ENCODE assay signal across 23 mouse cellular contexts in genomic region chr4:131457551-131457950, GRCm38 (mm10).
DNase-seq lines count a peak whose midpoint lies in the region; ATAC-seq and TF ChIP-seq lines count a peak whose summit lies in the region.
"Had no signal": no experiment of that assay in that cellular context is flagged by ENCODE, and none has a peak within 500 bp of the region (broad histone marks: within the 10 kb centered on the region; RNA-seq: fewer than 3 reads in every experiment).

No protein-coding gene starts in this region.

- TF ChIP-seq CTCF in midbrain, postnatal 0 days (IDR thresholded peaks at IDR 0.05): no peak

- H3K4me3 ChIP-seq in hindbrain, embryonic 13.5 days: no peak overlapping the region
- H3K4me3 ChIP-seq in hindbrain, embryonic 10.5 days: no peak overlapping the region
- H3K4me3 ChIP-seq in midbrain, embryonic 12.5 days: no peak overlapping the region
- H3K4me3 ChIP-seq in midbrain, postnatal 0 days (ENCODE audit: low read depth, low read length): no peak overlapping the region
- no peak overlapping the region for H3K4me3 ChIP-seq in neural tube, embryonic 13.5 days
- H3K4me3 ChIP-seq: erythroblast, embryonic 14.5 days; heart, embryonic 13.5 days; kidney, embryonic 15.5 days had no signal

- WGBS in hindbrain, embryonic 13.5 days: 22% methylated on average over 7 of the region's 7 CpGs
- 65% methylated on average over 7 of the region's 7 CpGs for WGBS in hindbrain, embryonic 10.5 days
- 28% methylated on average over 7 of the region's 7 CpGs for WGBS in midbrain, embryonic 12.5 days
- WGBS in midbrain, postnatal 0 days: 37% methylated on average over 7 of the region's 7 CpGs
- 16% methylated on average over 7 of the region's 7 CpGs for WGBS in neural tube, embryonic 13.5 days

- 0 out of 2 replicates have a peak, but pooled peaks cover 6% of the 10 kb centered on the region for H3K27me3 ChIP-seq in hindbrain, embryonic 13.5 days
- H3K27me3 ChIP-seq in hindbrain, embryonic 10.5 days (ENCODE audit: insufficient read depth, poor library complexity, severe bottlenecking): no peaks in the 10 kb centered on the region
- H3K27me3 ChIP-seq in midbrain, embryonic 12.5 days: no peaks in the 10 kb centered on the region
- no peaks in the 10 kb centered on the region for H3K27me3 ChIP-seq in midbrain, postnatal 0 days (ENCODE audit: insufficient read depth, low read length)
- H3K27me3 ChIP-seq in neural tube, embryonic 13.5 days: peaks cover 8% of the 10 kb centered on the region
- H3K27me3 ChIP-seq: heart, embryonic 13.5 days had no signal

- peak overlapping the region; percentile 67 for H3K27ac ChIP-seq in hindbrain, embryonic 13.5 days
- no peak overlapping the region for H3K27ac ChIP-seq in hindbrain, embryonic 10.5 days
- H3K27ac ChIP-seq in midbrain, embryonic 12.5 days (replicated peaks): peak overlapping the region; percentile 42; the same call in 1 of the 2 replicates
- H3K27ac ChIP-seq in midbrain, postnatal 0 days (ENCODE audit: low read depth, low read length): no peak overlapping the region
- H3K27ac ChIP-seq in neural tube, embryonic 13.5 days (replicated peaks): peak overlapping the region; percentile 61
- H3K27ac ChIP-seq: heart, embryonic 13.5 days; kidney, embryonic 15.5 days had no signal

- H3K4me2 ChIP-seq in hindbrain, embryonic 13.5 days: no peak overlapping the region
- H3K4me2 ChIP-seq in midbrain, embryonic 12.5 days (replicated peaks): no peak overlapping the region
- H3K4me2 ChIP-seq in midbrain, postnatal 0 days (ENCODE audit: low read depth, low read length, poor library complexity, severe bottlenecking): no peak overlapping the region
- H3K4me2 ChIP-seq in neural tube, embryonic 13.5 days: no peak overlapping the region
- H3K4me2 ChIP-seq: heart, embryonic 13.5 days; kidney, embryonic 15.5 days had no signal

- no peak for ATAC-seq in hindbrain, embryonic 13.5 days (ENCODE audit: low FRiP score)
- ATAC-seq in midbrain, embryonic 12.5 days (ENCODE audit: low FRiP score, low read depth): no peak
- ATAC-seq in midbrain, postnatal 0 days (ENCODE audit: low FRiP score): no peak
- peak; percentile 10; the same call in 1 of the 2 replicates for ATAC-seq in neural tube, embryonic 13.5 days (ENCODE audit: low read depth)
- ATAC-seq: activated CD4-positive, CD25-positive, alpha-beta regulatory T cell, adult 4 months; CD4-positive, CD25-positive, alpha-beta regulatory T cell, adult 4 months; inflammation-experienced regulatory T-cells, adult 6 months; lung, postnatal 0 days; Patski had no signal

- DNase-seq in embryo, embryonic 10.5 days (ENCODE audit: low spot score): peak; percentile 39
- DNase-seq in embryo, embryonic 11 days: no peak
- no peak for DNase-seq in hindbrain, embryonic 10.5 days (ENCODE audit: low spot score)
- DNase-seq in midbrain, postnatal 0 days (ENCODE audit: low spot score): no peak
- DNase-seq in left cerebral cortex, adult 8-10 months (ENCODE audit: low spot score in 2 of 2): no peak
- DNase-seq: adrenal gland, postnatal 25 days; cerebellum, adult 11-12 months; cerebellum, postnatal 14 days; gastrocnemius, postnatal 14 days; heart, adult 18-20 months; kidney, postnatal 4 days; retina, postnatal 1 day had no signal

- no peaks in the 10 kb centered on the region for H3K9me3 ChIP-seq in hindbrain, embryonic 13.5 days
- H3K9me3 ChIP-seq in hindbrain, embryonic 10.5 days: no peaks in the 10 kb centered on the region
- H3K9me3 ChIP-seq in midbrain, embryonic 12.5 days: no peaks in the 10 kb centered on the region
- no peaks in the 10 kb centered on the region for H3K9me3 ChIP-seq in midbrain, postnatal 0 days (ENCODE audit: low read length)
- no peaks in the 10 kb centered on the region for H3K9me3 ChIP-seq in neural tube, embryonic 13.5 days
- H3K9me3 ChIP-seq: heart, embryonic 13.5 days; kidney, embryonic 15.5 days had no signal

- peaks cover 47% of the 10 kb centered on the region for H3K4me1 ChIP-seq in hindbrain, embryonic 13.5 days (replicated peaks)
- H3K4me1 ChIP-seq in hindbrain, embryonic 10.5 days (replicated peaks): peaks cover 35% of the 10 kb centered on the region
- peaks cover 35% of the 10 kb centered on the region for H3K4me1 ChIP-seq in midbrain, embryonic 12.5 days
- H3K4me1 ChIP-seq in midbrain, postnatal 0 days (ENCODE audit: insufficient read depth, low read length): no peaks in the 10 kb centered on the region
- peaks cover 46% of the 10 kb centered on the region for H3K4me1 ChIP-seq in neural tube, embryonic 13.5 days (replicated peaks)

- peak overlapping the region; percentile 20; the same call in 1 of the 2 replicates for H3K9ac ChIP-seq in hindbrain, embryonic 13.5 days
- H3K9ac ChIP-seq in midbrain, embryonic 12.5 days (replicated peaks): no peak overlapping the region
- H3K9ac ChIP-seq in midbrain, postnatal 0 days (replicated peaks; ENCODE audit: low read length, poor library complexity, severe bottlenecking): no peak overlapping the region
- H3K9ac ChIP-seq in neural tube, embryonic 13.5 days: peak overlapping the region; percentile 50
- H3K9ac ChIP-seq: heart, embryonic 13.5 days; kidney, embryonic 15.5 days had no signal

- no peaks in the 10 kb centered on the region for H3K36me3 ChIP-seq in hindbrain, embryonic 13.5 days
- no peaks in the 10 kb centered on the region for H3K36me3 ChIP-seq in hindbrain, embryonic 10.5 days
- no peaks in the 10 kb centered on the region for H3K36me3 ChIP-seq in midbrain, embryonic 12.5 days
- no peaks in the 10 kb centered on the region for H3K36me3 ChIP-seq in midbrain, postnatal 0 days (ENCODE audit: insufficient read depth, low read length)
- H3K36me3 ChIP-seq in neural tube, embryonic 13.5 days: no peaks in the 10 kb centered on the region
- H3K36me3 ChIP-seq: heart, embryonic 13.5 days; kidney, embryonic 15.5 days had no signal

Comparison
In these comparisons a context has a peak if more than half of its experiments do, and no peak if none do; other contexts are left out.
1. H3K27ac ChIP-seq: peak in hindbrain, embryonic 13.5 days (single experiment), midbrain, embryonic 12.5 days (single experiment) and neural tube, embryonic 13.5 days (single experiment); none in hindbrain, embryonic 10.5 days (single experiment) and midbrain, postnatal 0 days (single experiment).
2. H3K9ac ChIP-seq: peak in hindbrain, embryonic 13.5 days (single experiment) and neural tube, embryonic 13.5 days (single experiment); none in midbrain, embryonic 12.5 days (single experiment) and midbrain, postnatal 0 days (single experiment).